Mouse (Mus musculus) cerebellum, adult 9-10 months (tissue): Measurements from ENCODE around the gene Zfyve9.
A peak's percentile ranks its signal among the peaks of the same experiment; 100 is the strongest.

Experiments used
- DNase-seq: peaks from one replicate; pipeline ENCODE4 v3.0.0; 2022

Gene Zfyve9

DNA sequence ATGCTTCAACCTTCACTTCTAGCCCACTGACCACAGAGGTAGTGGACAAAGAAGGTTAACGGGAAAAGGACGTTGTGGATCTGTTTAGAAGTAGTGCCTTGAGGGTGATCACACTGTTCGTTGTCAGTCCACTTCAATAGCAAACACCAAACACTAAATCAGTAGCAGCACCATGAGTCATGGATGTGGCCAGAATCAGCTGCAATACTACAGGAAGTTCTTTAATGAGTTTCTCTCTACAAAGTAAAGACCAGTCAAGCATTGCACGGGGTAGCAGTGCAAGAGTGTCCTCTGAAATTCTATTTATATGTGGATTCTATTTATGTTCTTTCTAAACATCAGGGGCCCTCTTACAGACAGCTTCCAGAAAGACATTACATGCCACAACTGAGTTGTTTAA is 182.3 kb downstream of the Zfyve9 start:
- no peak for DNase-seq

GRCm38 (mm10) chr4:108595785-108596184 is 184.8 kb downstream of the Zfyve9 start:
- DNase-seq: no peak

GRCm38 (mm10) chr4:108593376-108593775 is 187.2 kb downstream of the Zfyve9 start:
- DNase-seq: peak; percentile 68
